Mouse (Mus musculus) erythroblast, adult 5-6 weeks (primary cell): ENCODE measurements around the gene Cpn2. TPM values are rescaled to one million over a fixed set of nuclear protein-coding genes. Genes with fewer than 3 reads are reported as not detected.

Source experiments
- ATAC-seq: replicated peaks from 2 replicates; pipeline ENCODE4 v1.8.0; 2016; ENCODE audit warnings: moderate number of reproducible peaks, mild to moderate bottlenecking, moderate TSS enrichment, inconsistent platforms; ENCODE audit not compliant: poor library complexity, low FRiP score, severe bottlenecking
- total RNA-seq, 2 experiments: library from RNA; stranded (forward) in 1 of 2; stranded (reverse) in 1 of 2; fragments of 150-400 nt in 1 of 2; fragments of 200-764, 138-1000 nt in 1 of 2; gene quantifications; 2 replicates each; pipeline versions ENCODE4 v1.2.3 to v1.2.4; 2015 to 2017; ENCODE audit warnings: low replicate concordance in 2 of 2

The Cpn2 gene
- total RNA-seq, 2 experiments from 2014 or later, result not detected

DNA sequence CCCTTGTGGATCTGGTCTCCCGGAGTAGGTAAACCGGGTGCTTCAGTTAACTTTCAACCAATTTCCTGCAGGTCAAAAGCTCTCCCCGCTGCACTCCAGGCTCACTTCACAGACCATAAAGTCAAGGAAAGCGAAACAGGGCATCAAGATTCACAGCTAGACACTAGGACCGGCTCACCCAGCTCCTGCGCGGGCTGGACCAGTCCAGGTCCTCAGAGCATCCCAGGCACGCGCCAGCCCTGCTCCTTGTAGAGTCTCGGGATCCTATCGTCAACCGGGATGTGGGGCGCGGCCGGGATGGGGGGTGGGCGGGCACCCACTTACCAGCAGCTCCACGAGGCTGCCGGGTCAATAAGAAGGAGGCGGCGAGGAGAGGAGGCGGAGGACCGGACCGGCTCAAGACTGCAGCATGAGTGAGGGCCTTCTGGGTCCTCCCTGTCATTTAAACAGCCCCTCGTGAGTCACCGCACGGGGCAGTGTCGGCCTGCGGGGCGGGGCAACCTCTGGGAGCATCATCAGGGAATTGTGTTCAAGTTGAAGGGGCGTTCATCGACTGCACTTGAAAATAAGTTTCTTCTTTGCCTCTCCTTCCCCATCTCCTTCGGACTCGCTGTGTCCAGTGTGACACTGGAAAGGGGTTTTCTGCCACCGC is 15.7 kb upstream of the Cpn2 start, which contains the start of gene Lrrc15:
Lrrc15 (minus strand) TSS at position 413 of the 652 bp plus-strand sequence.
- ATAC-seq, result no peak

DNA sequence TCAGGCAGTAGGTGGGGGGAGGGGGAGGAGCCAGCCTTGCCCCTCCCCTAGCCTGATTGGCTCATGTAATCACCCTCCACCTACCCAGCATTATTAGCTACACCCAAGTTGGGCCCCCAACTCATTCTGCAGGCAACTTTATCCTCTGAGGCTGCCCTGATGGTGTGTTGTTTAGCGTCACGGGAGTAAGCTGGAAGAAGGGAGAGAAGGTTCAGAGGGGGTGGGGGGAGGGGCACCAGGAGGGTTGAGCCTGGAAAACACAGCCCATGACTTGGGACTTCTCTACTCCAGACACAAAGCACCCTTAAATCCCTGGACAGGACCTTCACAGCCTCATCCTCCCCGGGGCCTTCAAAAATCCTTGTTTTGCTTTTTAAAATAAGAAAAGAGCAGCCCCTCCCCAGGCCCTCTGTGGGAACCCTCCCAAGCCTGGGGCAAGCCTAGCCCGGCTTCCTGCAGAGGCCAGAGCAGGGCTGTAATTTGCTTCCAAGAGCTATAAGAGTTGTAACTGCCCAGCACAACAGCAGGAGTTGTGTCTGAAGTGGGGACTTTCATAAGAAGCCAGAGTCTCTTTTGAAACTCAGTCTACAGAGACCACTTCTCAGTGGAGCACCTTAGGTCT is 13.5 kb upstream of the Cpn2 start:
- no peak for ATAC-seq

DNA sequence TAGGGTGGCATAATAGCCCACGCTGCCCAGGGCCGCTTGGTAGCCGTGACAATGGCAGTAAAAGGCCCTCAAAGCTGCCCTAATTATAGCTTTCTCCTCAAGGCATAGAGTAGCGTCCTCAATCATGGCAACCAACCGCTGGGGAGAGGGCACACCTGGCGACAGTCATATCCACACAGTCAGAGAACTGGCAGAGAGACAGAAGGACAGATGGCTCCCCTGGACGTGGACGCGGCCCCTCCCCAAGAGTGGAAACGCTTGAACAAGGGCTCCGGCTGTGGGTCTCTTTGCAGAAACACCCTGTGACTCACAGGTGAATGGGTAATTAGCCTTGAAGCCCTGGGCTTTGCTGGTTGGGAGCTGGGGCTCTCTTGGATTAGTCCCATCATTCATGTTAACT is 11.1 kb upstream of the Cpn2 start:
- no peak for ATAC-seq

DNA sequence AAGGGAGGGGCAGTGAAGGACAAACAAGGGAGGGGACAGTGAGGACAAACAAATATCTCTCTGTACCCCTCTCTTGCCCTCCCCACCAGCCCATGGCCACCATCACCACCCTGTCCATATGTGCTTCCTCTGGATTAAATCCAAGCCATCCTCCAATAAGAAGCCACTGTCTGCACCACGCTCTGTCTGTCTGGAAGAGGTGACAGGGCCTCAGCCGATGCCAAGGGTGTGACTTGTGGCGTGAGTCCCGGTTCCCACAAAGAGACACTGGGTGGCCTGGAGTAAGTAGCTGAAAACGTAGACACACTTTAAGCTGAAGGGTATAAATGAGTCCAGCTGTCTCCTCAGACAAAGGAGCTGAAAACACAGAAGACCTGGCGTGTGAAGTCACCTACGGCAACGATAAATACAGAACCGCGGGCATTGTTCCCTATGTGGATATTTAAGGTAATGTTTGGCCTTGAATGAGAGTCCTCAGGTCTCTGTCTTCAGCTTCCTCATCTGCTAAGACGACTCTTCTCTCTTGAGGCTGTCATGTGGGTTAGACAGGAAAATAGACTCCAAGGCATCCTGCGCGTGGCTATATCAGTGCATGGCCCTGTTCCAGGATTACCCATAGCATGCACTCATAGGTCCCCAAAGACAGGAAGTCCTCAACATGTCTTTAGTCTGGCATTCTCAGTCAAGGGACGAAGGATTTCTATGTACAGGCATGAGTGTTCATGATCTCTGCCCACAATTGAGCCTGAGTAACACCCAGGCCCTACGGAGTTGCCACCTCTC is 8.4 kb upstream of the Cpn2 start:
- ATAC-seq, result no peak

DNA sequence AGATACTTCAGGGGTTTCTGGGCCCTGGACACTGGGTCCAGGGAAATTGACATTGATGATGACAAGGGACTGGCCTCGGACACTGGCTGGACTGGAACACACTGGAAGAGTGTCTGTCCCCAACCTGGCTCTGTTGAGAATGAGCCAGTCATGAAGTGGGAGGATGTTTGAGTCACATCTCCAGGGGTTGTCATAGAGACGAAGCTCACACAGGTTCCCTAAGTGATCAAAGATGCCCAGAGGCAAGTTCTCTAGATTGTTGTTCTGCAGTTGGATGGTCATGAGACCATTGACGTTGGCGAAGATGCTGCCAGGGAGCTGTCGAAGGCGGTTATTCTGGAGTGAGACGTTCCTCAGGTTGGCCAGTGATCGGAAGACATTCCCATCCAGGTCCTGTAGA is 5.8 kb upstream of the Cpn2 start:
- ATAC-seq, result no peak

DNA sequence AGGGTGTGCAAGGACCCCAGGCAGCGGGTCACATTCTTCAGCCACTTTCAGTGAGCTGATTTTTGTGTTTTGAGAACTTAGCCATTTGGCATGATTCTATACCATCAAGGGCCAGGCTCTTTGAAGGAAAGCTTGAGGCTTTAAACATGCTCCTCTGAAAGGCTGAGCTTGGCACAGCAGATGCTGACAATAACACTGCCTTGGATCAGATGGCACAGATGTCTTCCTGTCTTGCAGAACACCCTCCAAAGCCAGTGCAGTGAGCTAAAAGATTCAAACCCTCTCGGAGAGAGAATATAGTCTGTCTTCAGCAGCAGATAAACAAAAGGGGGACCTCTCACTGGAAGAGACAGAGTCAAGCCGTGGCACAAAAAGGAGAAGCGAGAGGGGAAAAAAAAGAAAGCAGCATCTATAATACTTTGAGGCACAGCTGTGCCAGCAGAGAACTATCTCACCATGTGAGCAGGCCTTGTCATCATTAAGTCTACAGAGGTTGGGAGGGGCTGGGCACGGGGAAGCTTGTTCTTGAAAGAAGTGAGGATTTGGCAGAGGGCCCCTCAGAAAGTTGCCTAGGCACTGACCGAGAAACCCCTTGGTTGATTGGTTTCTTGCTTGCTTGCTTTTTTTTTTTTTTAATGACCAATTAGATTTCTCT is 4.8 kb upstream of the Cpn2 start:
- no peak for ATAC-seq

DNA sequence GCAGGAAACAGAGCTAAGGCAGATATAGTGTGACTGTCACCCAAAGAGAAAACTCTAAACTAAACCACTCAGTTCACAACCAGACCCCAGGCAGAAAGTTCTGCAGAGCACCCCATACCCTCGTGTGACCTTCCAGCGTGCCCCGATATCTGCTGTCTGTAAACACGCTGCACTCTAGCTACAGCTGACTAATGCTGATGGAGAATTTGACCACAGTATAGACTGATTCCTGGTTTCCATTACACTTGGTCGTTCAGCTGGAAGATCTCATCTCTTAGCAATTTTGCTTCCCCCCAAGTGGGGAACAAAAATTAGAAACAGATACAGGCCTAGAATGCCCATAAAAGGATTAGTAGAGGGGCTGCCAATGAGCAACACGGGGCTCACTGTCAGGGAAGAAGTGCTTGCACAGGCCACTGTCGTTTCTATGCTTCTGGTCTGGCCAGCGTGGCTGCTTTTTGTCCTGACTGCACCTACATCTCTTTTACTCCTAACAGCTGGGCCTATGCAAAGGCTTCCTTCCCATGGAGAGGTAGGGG is 4.0 kb upstream of the Cpn2 start:
- no peak for ATAC-seq

DNA sequence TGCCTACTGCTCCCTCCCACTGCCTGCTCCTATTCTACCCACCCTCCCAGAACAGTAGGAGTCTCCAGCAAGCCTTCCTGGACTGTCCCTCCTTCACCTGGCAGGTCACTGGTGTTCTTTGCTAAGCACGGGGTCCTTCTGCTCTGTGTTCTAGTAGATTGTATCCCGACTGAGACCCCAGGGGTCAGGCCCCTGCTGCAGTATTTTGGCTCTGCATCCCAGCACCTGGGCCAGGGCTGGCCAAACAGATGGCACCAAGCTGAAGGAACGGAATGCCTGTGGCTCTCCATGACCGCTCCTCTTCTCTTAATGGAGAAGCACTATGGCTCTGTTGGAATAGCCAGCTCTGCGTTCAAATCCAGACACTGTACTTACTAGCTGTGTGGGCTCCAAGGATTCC is 738 bp downstream of the Cpn2 start:
- ATAC-seq, result no peak

DNA sequence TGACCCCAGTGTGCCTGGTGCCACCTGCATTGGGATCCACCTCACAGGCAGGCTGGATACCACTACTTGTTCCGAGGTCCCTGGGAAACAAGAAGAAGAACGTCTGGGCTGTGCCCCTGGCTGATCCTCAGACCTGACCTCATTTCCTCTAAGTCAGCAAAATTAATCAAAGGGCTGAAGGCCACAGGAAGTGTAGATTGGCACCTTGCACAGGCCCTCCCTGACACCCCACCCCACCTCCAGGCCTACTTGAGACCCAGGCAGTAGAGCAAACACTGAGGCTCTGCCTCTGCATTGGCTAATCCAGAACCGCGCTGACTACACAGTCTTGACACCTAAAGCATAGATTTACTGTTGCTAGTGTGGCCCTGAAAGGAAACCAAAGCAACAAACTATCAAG is 1.7 kb downstream of the Cpn2 start:
- no peak for ATAC-seq

DNA sequence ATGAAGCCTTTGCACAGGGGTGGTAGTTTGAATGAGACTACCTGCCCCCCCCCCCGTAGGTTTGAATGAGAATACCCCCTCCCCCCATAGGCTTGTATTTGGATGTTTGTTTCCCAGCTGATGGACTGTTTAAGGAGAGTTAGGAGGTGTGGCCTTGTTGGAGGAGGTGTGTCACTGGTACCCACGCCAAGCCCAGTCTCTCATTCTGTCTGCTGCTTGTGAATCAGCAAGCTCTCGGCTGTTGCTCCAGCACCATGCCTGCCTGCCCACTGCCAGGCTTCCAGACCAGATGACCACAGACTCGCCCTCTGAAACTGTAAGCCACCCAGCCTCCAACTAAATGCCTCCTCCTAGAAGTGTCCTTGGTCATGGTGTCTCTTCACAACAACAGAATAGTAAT is 4.1 kb downstream of the Cpn2 start:
- no peak for ATAC-seq

DNA sequence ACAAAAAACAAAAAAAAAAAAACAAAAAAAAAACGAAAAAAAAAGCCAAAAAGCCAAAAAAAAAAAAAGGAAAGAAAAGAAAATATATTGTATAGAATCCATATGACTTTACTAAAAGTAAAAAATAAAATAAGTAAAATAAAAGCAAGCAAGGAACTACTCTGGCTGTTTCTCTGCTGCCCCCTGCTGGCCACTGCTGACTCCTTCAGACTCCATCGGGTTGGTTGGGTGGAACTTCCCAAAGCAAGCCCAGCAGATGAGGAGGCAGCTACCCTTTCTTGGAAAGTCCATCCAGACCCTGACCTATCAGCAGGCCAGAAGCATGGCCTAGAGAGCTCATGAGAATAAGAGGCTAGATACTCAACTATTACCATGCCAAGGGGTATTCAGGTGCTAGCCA is 4.6 kb downstream of the Cpn2 start:
- ATAC-seq, result peak; percentile 77; the same call in 1 of the 2 replicates

DNA sequence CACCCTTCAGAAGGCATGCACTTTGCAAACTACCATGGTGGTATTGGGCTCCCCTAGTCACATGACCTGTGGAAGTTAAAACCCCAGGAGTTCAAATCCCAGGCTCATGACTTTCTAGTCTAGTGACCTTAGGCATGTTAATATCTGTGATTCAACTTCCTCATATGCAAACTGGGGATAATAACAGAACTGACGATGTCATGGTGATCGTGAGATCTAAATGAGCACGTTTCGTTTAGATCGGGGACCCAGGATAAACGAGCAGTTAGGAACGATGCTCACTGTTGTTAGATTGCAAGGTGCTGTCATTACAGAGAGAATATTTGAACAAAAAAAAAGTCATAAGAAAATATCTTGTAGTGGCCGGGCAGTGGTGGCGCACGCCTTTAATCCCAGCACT is 5.1 kb downstream of the Cpn2 start:
- no peak for ATAC-seq

DNA sequence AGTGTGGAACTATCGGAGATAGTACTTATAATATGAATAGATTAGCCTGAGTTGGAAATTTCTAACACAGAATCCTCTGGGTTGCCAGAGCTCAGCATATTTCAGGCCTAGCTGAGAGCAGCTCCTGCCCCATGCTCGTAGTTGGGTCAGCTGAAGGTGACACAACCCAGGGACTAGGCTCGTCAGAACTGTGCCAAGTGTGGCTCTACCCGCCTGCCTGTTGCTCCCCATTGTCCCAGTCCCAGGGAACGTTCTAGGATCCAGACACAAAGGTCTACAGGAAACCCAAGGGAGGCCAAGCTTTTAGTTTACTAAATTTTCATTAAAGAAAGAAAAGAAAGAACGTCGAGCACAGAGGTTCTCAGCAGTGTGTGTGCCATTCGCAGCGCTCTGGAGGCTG is 6.0 kb downstream of the Cpn2 start:
- no peak for ATAC-seq

DNA sequence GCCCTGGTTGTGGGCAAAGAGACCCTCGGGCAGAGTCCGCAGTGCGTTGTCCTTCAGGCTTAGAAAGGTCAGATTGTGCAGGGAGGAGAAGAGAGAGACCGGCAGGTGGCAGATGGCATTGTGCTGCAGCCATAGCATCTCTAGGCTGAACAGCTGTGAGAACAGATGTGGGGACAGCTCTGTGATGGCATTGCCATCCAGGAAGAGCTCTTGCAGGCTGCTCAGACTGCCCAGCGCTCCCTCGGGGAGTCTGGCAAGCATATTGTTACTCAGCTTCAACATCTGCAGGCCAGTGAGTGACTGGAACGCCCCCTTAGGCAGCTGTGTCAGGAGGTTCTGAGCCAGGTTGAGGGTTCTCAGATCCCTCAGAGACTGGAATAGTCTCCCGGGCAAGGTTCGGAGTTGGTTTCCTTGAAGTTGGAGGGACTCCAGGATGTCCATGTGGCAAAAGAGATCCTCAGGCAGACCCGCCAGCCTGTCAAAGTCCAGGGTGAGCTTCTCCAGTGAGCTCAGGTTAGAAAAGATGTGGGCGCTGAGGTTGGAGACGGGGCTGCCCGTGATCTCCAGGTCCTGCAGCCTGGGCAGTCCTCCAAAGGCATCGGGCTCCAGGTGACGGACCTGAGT is 7.2 kb downstream of the Cpn2 start:
- ATAC-seq, result no peak

DNA sequence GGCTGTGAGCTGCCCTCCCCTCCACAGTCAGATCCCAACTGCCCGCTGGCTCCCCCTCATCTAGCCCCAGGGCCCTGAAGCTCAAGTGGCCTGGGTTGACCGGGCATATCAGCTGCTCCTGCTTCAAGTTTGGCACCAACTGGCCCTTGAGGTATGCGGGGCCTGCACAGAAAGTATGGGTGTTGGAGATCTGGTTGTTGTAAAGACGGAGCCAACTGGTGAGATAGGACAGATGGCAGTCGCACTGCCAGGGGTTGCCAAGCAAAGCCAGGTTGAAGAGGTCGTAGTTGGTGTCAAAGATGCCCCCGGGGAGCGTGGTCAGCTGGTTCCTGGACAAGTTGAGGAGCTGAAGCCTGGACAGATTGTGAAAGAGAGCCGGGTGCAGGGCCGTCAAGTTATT is 7.9 kb downstream of the Cpn2 start:
- no peak for ATAC-seq

DNA sequence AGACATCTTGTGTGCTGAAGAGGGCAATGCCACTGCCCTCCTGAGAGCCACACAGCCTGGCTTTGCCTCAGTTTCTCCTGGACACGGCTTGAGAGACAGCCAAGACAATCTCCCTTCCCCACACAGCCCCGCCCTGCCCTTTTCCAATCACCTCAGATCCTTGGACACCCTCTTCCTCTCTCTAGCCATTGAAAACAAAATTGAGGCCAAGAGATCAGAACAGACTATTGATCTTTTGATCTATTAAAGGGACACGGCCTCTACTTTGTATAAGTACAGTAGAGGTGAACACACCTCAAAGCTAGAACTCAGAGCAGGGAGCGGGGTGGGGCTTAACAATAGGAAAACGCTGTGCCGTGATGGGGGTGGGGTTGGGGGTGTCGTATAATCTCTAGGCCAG is 8.9 kb downstream of the Cpn2 start:
- no peak for ATAC-seq

DNA sequence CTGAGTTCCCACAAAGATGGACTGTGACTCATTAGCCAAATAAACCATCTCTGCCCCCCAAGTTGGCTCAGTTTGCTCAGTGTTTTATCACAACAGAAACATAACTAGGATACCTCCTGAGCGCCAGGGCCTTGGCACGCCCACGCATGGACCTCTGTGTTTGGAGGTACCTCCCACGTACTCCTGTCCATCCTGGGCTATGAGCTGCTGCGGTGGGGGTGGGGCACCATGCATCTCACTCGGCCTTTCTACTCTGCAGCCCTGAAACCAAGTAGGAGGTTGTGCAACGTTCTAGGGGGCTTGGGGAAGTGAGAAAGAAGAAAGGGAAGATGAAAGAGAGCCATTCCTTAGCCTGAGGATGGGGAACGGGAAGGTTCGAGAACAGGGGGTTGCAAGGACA is 9.6 kb downstream of the Cpn2 start:
- no peak for ATAC-seq

DNA sequence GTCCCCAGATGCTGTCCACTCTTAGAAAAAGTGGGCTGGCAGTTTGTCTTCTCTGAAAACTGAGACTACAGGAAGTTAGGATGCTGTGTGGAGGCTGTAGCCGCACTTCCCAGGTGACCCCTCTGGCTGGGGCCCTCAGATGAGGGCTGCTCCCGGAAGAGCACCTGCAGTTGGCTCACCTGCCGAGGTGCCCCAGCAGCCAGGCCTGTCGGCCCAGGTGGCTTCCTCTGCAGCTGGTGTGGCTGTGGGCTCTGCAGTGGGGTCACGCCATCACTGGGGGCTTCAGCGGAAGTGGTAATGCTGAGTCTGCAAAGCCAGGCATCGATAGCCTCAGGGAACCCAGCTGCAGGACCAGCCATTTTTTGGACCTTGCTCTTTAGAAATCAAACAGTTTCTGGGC is 12.2 kb downstream of the Cpn2 start:
- ATAC-seq, result no peak

DNA sequence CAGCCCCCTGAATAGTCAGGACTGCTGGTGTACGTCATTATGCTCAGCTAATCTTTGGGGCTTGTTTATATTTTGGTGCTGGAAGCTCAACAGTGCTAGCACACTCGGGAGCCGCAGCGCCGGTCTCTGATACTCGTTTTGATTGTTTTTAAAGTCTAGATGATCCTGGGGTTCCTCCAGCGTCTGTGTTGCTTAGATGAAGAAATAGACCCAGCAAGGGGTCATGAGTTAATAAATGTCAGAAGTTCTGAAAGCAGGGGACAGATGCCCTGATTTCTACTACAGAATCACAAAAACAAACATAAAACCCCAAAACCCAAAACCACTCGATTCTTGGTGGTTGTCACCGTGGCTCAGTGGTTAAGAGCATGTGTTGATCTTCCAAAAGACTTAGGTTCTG is 13.4 kb downstream of the Cpn2 start:
- no peak for ATAC-seq

DNA sequence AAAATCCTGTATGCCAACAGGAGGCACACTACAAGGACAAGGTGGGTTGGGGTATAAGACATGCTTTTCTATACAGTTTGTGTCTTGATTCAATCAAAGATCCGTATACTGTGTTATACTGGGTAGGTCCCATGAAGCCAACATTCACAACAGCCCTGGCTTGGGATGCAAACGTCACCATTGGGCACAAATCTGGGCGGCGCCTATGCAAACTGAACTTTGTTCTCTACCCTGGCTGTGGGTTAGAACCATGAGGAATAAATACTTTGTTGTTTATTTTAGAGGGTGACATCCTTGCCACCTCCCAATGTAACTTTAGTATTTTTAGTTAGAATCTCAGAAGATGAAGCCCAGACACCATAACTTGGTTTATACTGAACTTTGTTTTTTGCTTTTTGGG is 13.9 kb downstream of the Cpn2 start:
- no peak for ATAC-seq
